Mouse (Mus musculus) liver, postnatal 0 days (tissue): ENCODE results near the gene Eri3. TPM values are rescaled to one million over a fixed set of nuclear protein-coding genes. Genes with fewer than 3 reads are reported as not detected.

Experiments
- ATAC-seq: fragments of 200-750 bp; cut with Nextera tagmentation; 2 replicates; pipeline ENCODE4 v1.8.0; 2017; ENCODE audit warnings: mild to moderate bottlenecking, moderate library complexity
- DNase-seq: peaks from one replicate; pipeline ENCODE4 v3.0.0-alpha.2; 2016
- H3K27ac ChIP-seq: fragments of 300-500 bp; sonication (generic); 2 replicates; pipeline ENCODE4 v1.5.1; 2014; ENCODE audit warnings: antibody characterized with exemption, moderate library complexity, mild to moderate bottlenecking, low read depth
- H3K27me3 ChIP-seq: fragments of 300-500 bp; sonication (generic); 2 replicates; pipeline ENCODE4 v1.6.1; 2014; ENCODE audit warnings: low read length, control low read depth, mixed read lengths; ENCODE audit not compliant: insufficient read depth
- H3K36me3 ChIP-seq: fragments of 300-500 bp; sonication (generic); replicated peaks from 2 replicates; pipeline ENCODE4 v1.6.1; 2014; ENCODE audit warnings: mild to moderate bottlenecking, control low read depth, low read length, moderate library complexity, mixed read lengths; ENCODE audit not compliant: insufficient read depth
- H3K4me1 ChIP-seq: fragments of 300-500 bp; sonication (generic); 2 replicates; pipeline ENCODE4 v1.6.1; 2014; ENCODE audit warnings: antibody characterized with exemption, mild to moderate bottlenecking, control low read depth; ENCODE audit not compliant: insufficient read depth
- H3K4me2 ChIP-seq: fragments of 300-500 bp; sonication (generic); 2 replicates; pipeline ENCODE4 v1.6.1; 2014; ENCODE audit warnings: low read depth, mild to moderate bottlenecking, low read length, moderate library complexity, mixed read lengths
- H3K4me3 ChIP-seq: fragments of 300-500 bp; sonication (generic); 2 replicates; pipeline ENCODE4 v1.5.1; 2014; ENCODE audit warnings: low read depth, low read length
- H3K9ac ChIP-seq: fragments of 300-500 bp; sonication (generic); replicated peaks from 2 replicates; pipeline ENCODE4 v1.6.1; 2014; ENCODE audit warnings: mild to moderate bottlenecking, moderate library complexity
- H3K9me3 ChIP-seq: fragments of 300-500 bp; sonication (generic); 2 replicates; pipeline ENCODE4 v1.6.1; 2016; ENCODE audit warnings: mild to moderate bottlenecking, control low read depth, low read length, mixed read lengths
- CTCF ChIP-seq: sonication (generic); IDR thresholded peaks from 2 replicates; pipeline ENCODE4 v1.5.1; 2016; ENCODE audit warnings: antibody characterized with exemption, low read depth
- EP300 ChIP-seq: IDR thresholded peaks from 2 replicates; pipeline ENCODE4 v1.6.1; 2016; ENCODE audit warnings: antibody characterized with exemption, low read depth, mild to moderate bottlenecking
- WGBS: fragments of 180-500 bp; shearing (Covaris S2); extraction: QIAGEN DNeasy Blood & Tissue Kit; methylation state at CpG from one replicate; pipeline ENCODE4 v1.1.7; 2014; ENCODE audit not compliant: insufficient replicate concordance; 5-methylcytosine and 5-hydroxymethylcytosine counted together
- polyA plus RNA-seq: library from polyadenylated mRNA; unstranded; fragments of >200 nt; fragmentation: Nextera tagmentation; extraction: Ambion mirVana; gene quantifications from 2 replicates; pipeline ENCODE4 v1.2.1, GENCODE M21; 2015

Gene Eri3
- polyA plus RNA-seq, 1 experiment from 2014 or later: 27.8 TPM

DNA sequence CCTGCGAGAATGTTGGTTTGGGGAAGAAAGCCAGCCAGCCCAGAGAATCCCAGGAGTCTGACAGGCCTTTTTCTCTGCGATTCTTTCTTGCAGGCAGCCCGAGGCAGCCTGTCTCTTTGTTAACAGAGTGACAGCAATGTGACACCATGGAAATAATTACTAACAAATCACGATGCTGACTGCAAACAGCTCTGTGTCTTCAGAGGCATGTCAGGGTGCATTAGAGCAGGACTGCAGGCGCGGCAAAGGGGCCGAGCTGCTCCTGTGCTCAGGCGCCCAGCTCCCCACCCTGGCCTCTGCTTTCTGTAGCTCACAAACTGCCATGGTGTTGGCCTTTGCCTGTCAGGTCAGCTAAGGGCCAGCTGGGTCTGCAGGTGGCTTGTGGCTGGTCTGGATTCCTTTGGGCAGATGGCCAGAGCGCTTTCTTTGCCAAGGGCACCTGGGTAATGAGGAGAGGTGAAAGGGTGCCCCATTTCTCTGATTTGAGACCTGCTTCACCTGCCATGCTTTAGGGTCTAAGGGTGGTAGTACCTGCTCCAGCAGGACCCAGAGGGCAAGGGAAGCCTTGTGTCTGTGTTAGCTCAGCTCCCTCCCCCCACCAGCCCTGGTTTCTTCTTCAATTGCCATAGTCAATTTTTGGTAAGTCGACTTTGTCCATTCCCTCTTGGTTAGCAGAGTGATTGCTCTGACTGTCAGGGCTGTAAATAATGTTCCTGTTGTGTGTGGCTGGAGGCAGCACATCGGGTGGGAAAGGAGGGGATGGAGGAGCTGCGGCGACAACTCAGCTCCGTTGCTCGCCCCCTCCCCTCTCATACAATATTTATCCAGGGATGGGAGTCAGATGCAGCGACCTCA is 55.2 kb downstream of the Eri3 start:
- Histone ChIP-seq H3K36me3 (peaks cover 3% of the 10 kb centered on the region; the same call in 1 of the 2 replicates), H3K4me3 (no peak overlapping the region), H3K4me1 (no peaks in the 10 kb centered on the region), H3K27me3 (no peaks in the 10 kb centered on the region), H3K27ac (no peak overlapping the region), H3K9ac (no peak overlapping the region), H3K4me2 (no peak overlapping the region), H3K9me3 (no peaks in the 10 kb centered on the region)
- TF ChIP-seq CTCF: no peak
- no peak for TF ChIP-seq EP300
- peak; percentile 31 for DNase-seq
- WGBS: 71% methylated on average over 16 of the region's 16 CpGs
- no peak for ATAC-seq

- no peaks in the 10 kb centered on the region for H3K4me1 ChIP-seq
- H3K36me3 ChIP-seq: peaks cover 4% of the 10 kb centered on the region; the same call in 1 of the 2 replicates
- ATAC-seq (no peak), DNase-seq (no peak)
- no peak overlapping the region for H3K4me2 ChIP-seq
- no peak overlapping the region for H3K27ac ChIP-seq
- H3K9ac ChIP-seq: no peak overlapping the region
- no peaks in the 10 kb centered on the region for H3K27me3 ChIP-seq
- H3K9me3 ChIP-seq: no peaks in the 10 kb centered on the region
- WGBS: 75% methylated on average over 1 of the region's 1 CpGs
- TF ChIP-seq CTCF (no peak), EP300 (no peak)
- H3K4me3 ChIP-seq: no peak overlapping the region
Observed at GRCm38 (mm10) chr4:117605954-117606227, 55.7 kb downstream of the Eri3 start.

GRCm38 (mm10) chr4:117606831-117607610 is 56.9 kb downstream of the Eri3 start:
- H3K4me3 ChIP-seq: no peak overlapping the region

DNA sequence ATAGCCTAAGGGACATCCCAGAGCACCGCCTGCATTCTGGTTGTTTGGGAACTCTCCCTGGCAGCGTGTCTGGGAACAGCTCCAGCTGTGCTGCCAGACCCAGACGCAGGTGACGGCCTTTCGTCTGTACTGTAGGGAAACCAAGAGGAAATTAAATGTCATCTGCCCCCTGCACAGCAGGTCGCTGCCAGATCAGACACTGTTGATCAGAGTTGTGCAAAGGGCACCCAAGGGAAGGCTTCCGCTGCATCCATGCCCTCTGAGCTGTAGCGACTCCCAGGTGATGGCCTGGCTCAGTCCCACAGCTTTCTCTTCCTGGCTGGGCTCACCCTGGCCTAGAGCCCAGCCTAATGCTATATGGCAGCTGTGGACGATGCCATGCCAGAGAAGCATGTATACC is 58.1 kb downstream of the Eri3 start:
- no peak overlapping the region for H3K27ac ChIP-seq
- H3K36me3 ChIP-seq: peaks cover 9% of the 10 kb centered on the region; the same call in 1 of the 2 replicates
- no peaks in the 10 kb centered on the region for H3K27me3 ChIP-seq
- no peak overlapping the region for H3K9ac ChIP-seq
- H3K9me3 ChIP-seq: no peaks in the 10 kb centered on the region
- H3K4me3 ChIP-seq: no peak overlapping the region
- no peak for ATAC-seq
- TF ChIP-seq EP300: no peak
- no peak for TF ChIP-seq CTCF
- H3K4me1 ChIP-seq: no peaks in the 10 kb centered on the region
- 82% methylated on average over 9 of the region's 9 CpGs for WGBS
- H3K4me2 ChIP-seq: no peak overlapping the region
- no peak for DNase-seq

More at GRCm38 (mm10) chr4:117606831-117607610, 56.9 kb downstream of the Eri3 start:
- H3K4me2 ChIP-seq: no peak overlapping the region
- H3K9ac ChIP-seq: no peak overlapping the region
- TF ChIP-seq CTCF (no peak), EP300 (no peak)
- 86% methylated on average over 5 of the region's 5 CpGs for WGBS
- ATAC-seq: no peak
- H3K4me1 ChIP-seq: no peaks in the 10 kb centered on the region
- H3K36me3 ChIP-seq: peaks cover 10% of the 10 kb centered on the region; the same call in 1 of the 2 replicates
- no peaks in the 10 kb centered on the region for H3K9me3 ChIP-seq
- no peak overlapping the region for H3K27ac ChIP-seq
- H3K27me3 ChIP-seq: no peaks in the 10 kb centered on the region
- no peak for DNase-seq

- Histone ChIP-seq H3K9ac (no peak overlapping the region), H3K4me3 (no peak overlapping the region), H3K4me2 (no peak overlapping the region), H3K27ac (no peak overlapping the region), H3K9me3 (no peaks in the 10 kb centered on the region), H3K27me3 (no peaks in the 10 kb centered on the region), H3K4me1 (no peaks in the 10 kb centered on the region), H3K36me3 (peaks cover 12% of the 10 kb centered on the region; the same call in 1 of the 2 replicates)
- TF ChIP-seq EP300 (no peak), CTCF (no peak)
- ATAC-seq (no peak), DNase-seq (no peak)
- 75% methylated on average over 7 of the region's 7 CpGs for WGBS
Observed at GRCm38 (mm10) chr4:117609371-117610039, 59.3 kb downstream of the Eri3 start.

DNA sequence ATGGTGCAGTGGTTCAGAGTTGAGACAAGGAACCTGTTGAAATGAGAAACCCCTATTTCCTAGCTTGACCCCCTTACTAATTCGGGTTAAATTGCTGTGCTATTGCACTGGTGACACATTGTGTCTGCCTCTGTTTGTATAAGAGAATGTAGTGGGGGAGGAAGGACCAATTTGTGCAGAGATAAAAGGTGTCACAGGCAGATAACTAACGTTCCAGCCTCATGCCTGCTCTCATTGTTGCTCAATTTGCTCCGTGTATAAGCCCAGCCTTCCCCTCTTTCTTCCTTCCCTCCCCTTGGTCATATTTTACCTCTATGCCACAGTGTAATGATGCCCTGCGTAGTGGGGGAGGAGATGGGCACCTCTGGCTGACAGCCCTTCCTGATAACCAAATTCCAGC is 61.2 kb downstream of the Eri3 start:
- Histone ChIP-seq H3K4me3 (no peak overlapping the region), H3K4me1 (no peaks in the 10 kb centered on the region), H3K9me3 (no peaks in the 10 kb centered on the region), H3K36me3 (peaks cover 17% of the 10 kb centered on the region), H3K27me3 (no peaks in the 10 kb centered on the region), H3K4me2 (no peak overlapping the region), H3K9ac (no peak overlapping the region), H3K27ac (no peak overlapping the region)
- TF ChIP-seq EP300 (peak; percentile 61; the same call in 1 of the 2 replicates), CTCF (no peak)
- peak; percentile 69 for ATAC-seq
- no peak for DNase-seq
- WGBS: 32% methylated on average over 4 of the region's 4 CpGs
